Mouse (Mus musculus) liver, embryonic 13.5 days (tissue): ENCODE data around the gene Ccdc149. TPM values are rescaled to one million over a fixed set of nuclear protein-coding genes. Genes with fewer than 3 reads are reported as not detected.
A peak's percentile ranks its signal among the peaks of the same experiment; 100 is the strongest.

Experiments used
- ATAC-seq: fragments of 200-750 bp; cut with Nextera tagmentation; 2 replicates; pipeline ENCODE4 v1.8.0; 2017; ENCODE audit warnings: low read depth, mild to moderate bottlenecking, moderate number of reproducible peaks, moderate library complexity
- DNase-seq: peaks from one replicate; pipeline ENCODE4 v3.0.0; 2022
- H3K27ac ChIP-seq: fragments of 300-500 bp; sonication (generic); 2 replicates; pipeline ENCODE4 v1.5.1; 2015; ENCODE audit warnings: moderate library complexity, mild to moderate bottlenecking, inconsistent platforms
- H3K27me3 ChIP-seq: fragments of 300-500 bp; sonication (generic); 2 replicates; pipeline ENCODE4 v1.6.1; 2015; ENCODE audit warnings: mild to moderate bottlenecking, inconsistent platforms
- H3K36me3 ChIP-seq: fragments of 300-500 bp; sonication (generic); 2 replicates; pipeline ENCODE4 v1.6.1; 2015; ENCODE audit warnings: mild to moderate bottlenecking, inconsistent platforms
- H3K4me1 ChIP-seq: fragments of 300-500 bp; sonication (generic); replicated peaks from 2 replicates; pipeline ENCODE4 v1.6.1; 2015; ENCODE audit warnings: inconsistent platforms
- H3K4me2 ChIP-seq: fragments of 300-500 bp; sonication (generic); 2 replicates; pipeline ENCODE4 v1.6.1; 2015; ENCODE audit warnings: inconsistent platforms, mild to moderate bottlenecking, moderate library complexity
- H3K4me3 ChIP-seq: fragments of 300-500 bp; sonication (generic); replicated peaks from 2 replicates; pipeline ENCODE4 v1.5.1; 2015; ENCODE audit warnings: mild to moderate bottlenecking, inconsistent platforms
- H3K9ac ChIP-seq: fragments of 300-500 bp; sonication (generic); 2 replicates; pipeline ENCODE4 v1.6.1; 2015; ENCODE audit warnings: mild to moderate bottlenecking, inconsistent platforms
- H3K9me3 ChIP-seq: fragments of 300-500 bp; sonication (generic); replicated peaks from 2 replicates; pipeline ENCODE4 v1.6.1; 2016; ENCODE audit warnings: inconsistent platforms
- WGBS: fragments of 180-500 bp; shearing (Covaris S2); methylation state at CpG from one replicate; pipeline ENCODE4 v1.1.7; 2015; ENCODE audit not compliant: insufficient replicate concordance; 5-methylcytosine and 5-hydroxymethylcytosine counted together
- polyA plus RNA-seq: library from polyadenylated mRNA; unstranded; fragments of >200 nt; fragmentation: Nextera tagmentation; extraction: Ambion mirVana; gene quantifications from 2 replicates; pipeline ENCODE4 v1.2.1, GENCODE M21; 2015

Gene Ccdc149
- polyA plus RNA-seq, 1 experiment from 2014 or later = 0.62 TPM

- Histone ChIP-seq H3K4me1 (no peaks in the 10 kb centered on the region), H3K9ac (no peak overlapping the region), H3K36me3 (no peaks in the 10 kb centered on the region), H3K27me3 (peaks cover 11% of the 10 kb centered on the region), H3K4me2 (no peak overlapping the region), H3K27ac (no peak overlapping the region), H3K4me3 (no peak overlapping the region), H3K9me3 (no peaks in the 10 kb centered on the region)
- ATAC-seq (no peak), DNase-seq (no peak)
- 67% methylated on average over 6 of the region's 6 CpGs for WGBS
Measured at GRCm38 (mm10) chr5:52370901-52371300, 100.4 kb downstream of the Ccdc149 start.

- no peak for ATAC-seq
- no peak overlapping the region for H3K9ac ChIP-seq
Measured at GRCm38 (mm10) chr5:52367866-52368840, 103.2 kb downstream of the Ccdc149 start.

GRCm38 (mm10) chr5:52366661-52367060, 104.7 kb downstream of the Ccdc149 start:
- Histone ChIP-seq H3K27ac (no peak overlapping the region), H3K36me3 (no peaks in the 10 kb centered on the region), H3K4me2 (no peak overlapping the region), H3K27me3 (peaks cover 11% of the 10 kb centered on the region), H3K4me1 (no peaks in the 10 kb centered on the region), H3K9ac (no peak overlapping the region), H3K4me3 (no peak overlapping the region), H3K9me3 (no peaks in the 10 kb centered on the region)
- ATAC-seq (no peak), DNase-seq (no peak)
- 43% methylated on average over 2 of the region's 2 CpGs for WGBS

More at GRCm38 (mm10) chr5:52367866-52368840, 103.2 kb downstream of the Ccdc149 start:
- H3K36me3 ChIP-seq = no peaks in the 10 kb centered on the region
- no peak overlapping the region for H3K27ac ChIP-seq
- DNase-seq = no peak
- no peak overlapping the region for H3K4me2 ChIP-seq
- H3K4me1 ChIP-seq = no peaks in the 10 kb centered on the region
- no peaks in the 10 kb centered on the region for H3K9me3 ChIP-seq
- H3K4me3 ChIP-seq = no peak overlapping the region
- WGBS = 42% methylated on average over 62 of the region's 63 CpGs
- peaks cover 11% of the 10 kb centered on the region for H3K27me3 ChIP-seq

DNA sequence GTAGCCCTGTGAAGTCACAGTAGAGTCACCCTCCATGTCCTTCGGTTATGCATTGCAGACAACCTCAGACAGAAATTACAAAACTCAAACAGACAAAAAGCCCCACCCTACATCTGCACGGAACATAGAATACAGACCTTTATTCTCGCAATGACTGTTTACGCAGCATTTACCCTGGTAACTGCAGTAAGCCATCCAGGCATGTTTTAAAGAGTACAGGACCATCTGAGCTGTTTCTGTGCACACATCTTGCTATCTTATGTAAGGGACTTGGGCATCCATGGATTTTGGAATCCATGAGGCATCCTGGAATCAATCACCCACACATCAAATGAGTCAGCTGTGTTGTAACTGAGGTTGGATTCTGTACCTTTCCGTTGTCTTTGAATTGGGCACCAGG, 105.4 kb downstream of the Ccdc149 start:
- WGBS = 75% methylated on average over 5 of the region's 5 CpGs
- DNase-seq (no peak), ATAC-seq (no peak)
- no peaks in the 10 kb centered on the region for H3K36me3 ChIP-seq
- H3K9ac ChIP-seq = no peak overlapping the region
- no peak overlapping the region for H3K4me2 ChIP-seq
- H3K27ac ChIP-seq = no peak overlapping the region
- H3K4me1 ChIP-seq = no peaks in the 10 kb centered on the region
- H3K9me3 ChIP-seq = no peaks in the 10 kb centered on the region
- H3K4me3 ChIP-seq = no peak overlapping the region
- peaks cover 11% of the 10 kb centered on the region for H3K27me3 ChIP-seq

- ATAC-seq (no peak), DNase-seq (no peak)
- 58% methylated on average over 5 of the region's 5 CpGs for WGBS
- no peak overlapping the region for H3K27ac ChIP-seq
- H3K9ac ChIP-seq = no peak overlapping the region
- no peaks in the 10 kb centered on the region for H3K9me3 ChIP-seq
- no peaks in the 10 kb centered on the region for H3K4me1 ChIP-seq
- H3K4me2 ChIP-seq = no peak overlapping the region
- H3K4me3 ChIP-seq = no peak overlapping the region
- H3K27me3 ChIP-seq = peaks cover 11% of the 10 kb centered on the region
- no peaks in the 10 kb centered on the region for H3K36me3 ChIP-seq
Measured at GRCm38 (mm10) chr5:52364521-52364920, 106.8 kb downstream of the Ccdc149 start.

GRCm38 (mm10) chr5:52363468-52364150, 107.7 kb downstream of the Ccdc149 start, which contains the start of gene Sod3:
TSS of gene Sod3 (plus strand) at chr5:52363791.
- Histone ChIP-seq H3K4me2 (no peak within 1 kb of the TSS), H3K4me1 (no peaks in the 10 kb centered on the region), H3K4me3 (no peak within 1 kb of the TSS), H3K9me3 (no peaks in the 10 kb centered on the region), H3K27ac (no peak within 1 kb of the TSS), H3K9ac (no peak within 1 kb of the TSS), H3K27me3 (peaks cover 8% of the 10 kb centered on the region), H3K36me3 (no peaks in the 10 kb centered on the region)
- DNase-seq (no peak), ATAC-seq (peak; percentile 29; the same call in 1 of the 2 replicates)
- WGBS = 32% methylated on average over 11 of the region's 11 CpGs

DNA sequence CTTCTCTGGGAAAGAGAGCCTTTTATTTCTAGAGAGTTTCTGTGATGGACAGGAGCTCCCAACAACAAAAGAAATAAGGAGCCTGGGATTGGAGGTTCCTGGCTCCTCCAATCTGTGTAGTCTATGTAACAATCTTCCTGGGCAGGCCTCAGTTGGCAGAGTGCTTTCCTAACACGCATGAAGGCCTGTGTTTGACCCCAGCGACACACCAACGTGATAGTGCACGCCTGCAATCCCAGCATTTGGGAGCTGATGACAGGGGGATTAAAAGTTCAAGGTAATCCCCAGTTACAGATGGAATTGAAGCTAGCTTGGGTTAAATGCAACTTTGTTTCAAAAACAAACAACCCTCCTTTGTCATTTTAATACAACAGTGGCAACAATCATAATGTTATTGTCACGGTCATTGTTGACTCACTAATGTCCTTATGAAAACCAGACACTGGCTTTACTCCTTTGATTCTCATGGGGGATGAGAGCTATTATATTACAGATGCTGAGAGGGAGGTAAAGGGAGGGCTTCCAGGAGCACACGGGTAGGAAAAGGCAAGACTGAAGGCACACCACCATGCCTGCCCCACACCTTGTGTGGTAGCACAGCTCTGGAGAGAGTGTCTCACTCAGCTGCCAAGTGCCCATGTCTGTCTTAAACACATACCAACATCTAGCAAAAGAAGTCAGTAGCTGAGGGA, 108.4 kb downstream of the Ccdc149 start:
- Histone ChIP-seq H3K4me1 (no peaks in the 10 kb centered on the region), H3K27me3 (peaks cover under 1% of the 10 kb centered on the region; the same call in 1 of the 2 replicates), H3K4me3 (no peak overlapping the region), H3K4me2 (no peak overlapping the region), H3K36me3 (no peaks in the 10 kb centered on the region), H3K9me3 (no peaks in the 10 kb centered on the region), H3K27ac (no peak overlapping the region), H3K9ac (no peak overlapping the region)
- DNase-seq (no peak), ATAC-seq (no peak)
- whole genome bisulfite sequencing = 63% methylated on average over 6 of the region's 6 CpGs

GRCm38 (mm10) chr5:52360286-52361049, 110.9 kb downstream of the Ccdc149 start:
- no peak overlapping the region for H3K27ac ChIP-seq

DNA sequence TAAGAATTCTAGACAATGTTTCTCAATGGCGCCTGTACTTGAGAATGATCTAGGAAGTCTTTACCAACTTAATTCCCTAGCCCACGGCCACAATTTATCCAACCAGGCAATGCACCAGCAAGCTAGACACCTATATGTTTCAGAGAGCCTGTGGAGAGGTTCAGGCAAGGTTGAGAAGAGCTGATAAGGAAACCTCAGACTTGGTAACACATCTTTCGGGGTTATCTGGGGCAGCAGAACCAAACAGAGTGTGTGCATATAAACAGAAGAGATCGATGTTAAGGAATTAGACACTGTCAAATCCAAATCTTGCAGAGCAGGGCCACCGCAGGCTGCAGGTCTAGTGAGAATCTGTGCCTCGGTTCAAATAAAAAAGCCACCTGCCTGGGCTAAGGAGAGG, 113.2 kb downstream of the Ccdc149 start:
- H3K36me3 ChIP-seq = no peaks in the 10 kb centered on the region
- no peaks in the 10 kb centered on the region for H3K4me1 ChIP-seq
- 35% methylated on average over 6 of the region's 6 CpGs for WGBS
- H3K9ac ChIP-seq = no peak overlapping the region
- DNase-seq = no peak
- no peaks in the 10 kb centered on the region for H3K27me3 ChIP-seq
- no peak overlapping the region for H3K27ac ChIP-seq
- H3K4me3 ChIP-seq = no peak overlapping the region
- no peaks in the 10 kb centered on the region for H3K9me3 ChIP-seq
- H3K4me2 ChIP-seq = no peak overlapping the region
- no peak for ATAC-seq

More at GRCm38 (mm10) chr5:52360286-52361049, 110.9 kb downstream of the Ccdc149 start:
- no peak for DNase-seq
- WGBS = 61% methylated on average over 21 of the region's 21 CpGs
- no peaks in the 10 kb centered on the region for H3K4me1 ChIP-seq
- no peaks in the 10 kb centered on the region for H3K27me3 ChIP-seq
- no peaks in the 10 kb centered on the region for H3K36me3 ChIP-seq
- ATAC-seq = no peak
- H3K9ac ChIP-seq = no peak overlapping the region
- H3K4me2 ChIP-seq = no peak overlapping the region
- H3K4me3 ChIP-seq = no peak overlapping the region
- no peaks in the 10 kb centered on the region for H3K9me3 ChIP-seq

DNA sequence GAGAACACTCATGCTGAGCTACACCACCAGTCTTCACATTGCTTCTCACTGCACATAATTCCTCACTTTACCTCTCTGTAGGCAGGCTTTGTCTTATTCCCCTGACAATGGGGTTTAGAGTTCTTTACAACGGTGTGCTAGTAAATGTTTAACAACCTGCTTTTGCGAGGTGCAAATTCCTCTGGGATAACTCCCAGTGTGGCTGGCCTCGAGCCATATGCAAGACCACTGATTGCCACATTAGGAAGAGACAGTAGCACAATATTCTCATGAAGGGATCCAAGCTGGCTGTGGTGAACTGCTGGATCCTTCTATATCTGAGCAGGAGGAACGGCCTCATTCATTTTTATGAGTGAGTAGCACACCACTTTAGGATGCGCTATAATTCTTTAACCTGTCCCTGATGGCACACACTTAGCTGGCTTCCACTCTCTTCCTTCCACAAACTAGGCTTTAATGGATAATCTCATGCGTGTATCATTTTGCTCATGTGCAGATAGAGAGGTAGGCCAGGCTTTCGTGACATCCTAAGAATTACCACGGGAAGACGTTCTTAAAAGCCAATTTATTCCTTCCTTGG, 114.1 kb downstream of the Ccdc149 start:
- Histone ChIP-seq H3K9ac (no peak overlapping the region), H3K27me3 (no peaks in the 10 kb centered on the region), H3K27ac (no peak overlapping the region), H3K4me2 (no peak overlapping the region), H3K4me1 (no peaks in the 10 kb centered on the region), H3K4me3 (no peak overlapping the region), H3K36me3 (no peaks in the 10 kb centered on the region), H3K9me3 (no peaks in the 10 kb centered on the region)
- ATAC-seq (no peak), DNase-seq (no peak)
- 67% methylated on average over 9 of the region's 9 CpGs for WGBS
